Mouse (Mus musculus) right cerebral cortex, postnatal 10 days (tissue): ENCODE results near the gene Dnajb8.

Experiments
- DNase-seq, 2 experiments: peaks; one replicate each; pipeline ENCODE4 v3.0.0; 2021; ENCODE audit warnings: low spot score in 2 of 2

Gene Dnajb8

DNA sequence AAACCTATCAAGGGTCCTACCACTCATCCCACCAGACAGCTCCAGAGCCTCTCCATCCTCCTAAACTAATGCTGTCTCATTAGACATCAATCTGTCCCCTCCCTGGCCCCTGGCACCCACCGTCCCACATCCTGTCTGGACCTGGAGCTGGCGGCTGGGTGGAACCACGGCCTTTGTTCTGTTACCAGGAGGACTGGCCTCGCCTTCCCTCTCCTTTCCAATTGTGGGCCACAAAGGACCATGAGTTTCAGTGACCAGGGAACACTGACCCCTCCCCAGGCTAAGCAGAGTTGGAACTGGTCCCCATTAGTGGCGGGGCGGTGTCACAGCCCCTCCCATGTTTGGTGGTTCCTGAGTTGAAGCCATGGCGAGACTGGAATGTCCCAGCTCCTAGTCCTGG lies 5.5 kb downstream of the Dnajb8 start:
- DNase-seq = no peak

DNA sequence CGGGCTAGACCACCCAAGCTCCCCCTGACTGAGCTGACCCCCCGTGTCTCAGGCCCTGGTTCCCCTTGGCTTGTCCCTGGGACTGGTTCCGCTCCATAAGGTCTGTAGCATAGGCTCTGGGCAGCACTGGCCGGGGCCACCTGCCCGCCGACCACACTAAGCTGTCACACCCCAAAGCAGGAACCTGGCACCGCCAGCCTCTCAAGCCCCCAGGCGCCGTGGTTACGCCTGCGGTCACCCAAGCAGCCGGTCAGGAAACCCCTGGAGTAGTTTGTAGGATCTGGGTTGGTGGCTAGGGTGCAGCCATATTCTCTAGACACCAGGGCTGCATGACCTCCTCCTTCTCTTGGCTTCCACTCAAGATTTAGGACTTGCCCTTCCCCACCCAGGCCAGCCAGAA lies 7.2 kb downstream of the Dnajb8 start:
- DNase-seq = no peak

DNA sequence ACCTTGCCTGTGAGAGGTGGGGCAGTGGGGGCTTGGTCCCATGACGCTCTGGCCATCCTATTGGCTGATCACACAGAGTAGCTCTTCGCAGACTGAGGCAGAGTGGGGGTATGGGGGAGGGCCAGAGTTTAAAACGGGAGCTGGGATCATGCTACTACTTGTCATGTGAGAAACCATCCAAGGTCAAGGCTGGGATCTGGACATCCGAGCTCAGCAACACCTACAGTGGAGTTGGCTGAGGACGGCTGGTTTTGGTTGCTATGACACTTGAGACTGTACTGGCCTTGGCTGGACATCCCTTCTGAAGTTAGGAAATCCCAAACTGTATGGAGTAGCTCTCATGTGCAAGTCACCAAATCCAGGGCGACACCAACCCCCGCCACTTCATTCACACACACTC lies 9.8 kb downstream of the Dnajb8 start:
- DNase-seq = no peak

DNA sequence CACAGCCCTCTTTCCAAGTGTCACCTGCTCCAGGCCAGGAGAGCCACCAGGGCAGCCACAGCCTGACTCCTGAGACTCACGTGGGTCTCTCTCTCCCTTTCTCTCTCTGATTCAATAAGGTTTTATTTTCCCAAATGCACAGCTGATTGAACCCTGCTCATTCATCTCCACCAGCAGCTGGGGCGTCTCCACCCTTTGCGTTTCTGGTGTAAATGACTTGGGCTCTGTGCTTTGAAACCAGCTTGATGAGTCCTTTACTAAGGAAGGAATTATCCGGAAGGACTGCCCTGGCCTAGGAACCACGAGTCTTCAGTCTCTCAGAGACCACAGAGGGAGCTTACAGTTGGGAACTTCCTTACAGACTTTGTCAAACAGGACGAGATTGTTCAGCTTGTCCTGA lies 10.2 kb downstream of the Dnajb8 start:
- DNase-seq = no peak

DNA sequence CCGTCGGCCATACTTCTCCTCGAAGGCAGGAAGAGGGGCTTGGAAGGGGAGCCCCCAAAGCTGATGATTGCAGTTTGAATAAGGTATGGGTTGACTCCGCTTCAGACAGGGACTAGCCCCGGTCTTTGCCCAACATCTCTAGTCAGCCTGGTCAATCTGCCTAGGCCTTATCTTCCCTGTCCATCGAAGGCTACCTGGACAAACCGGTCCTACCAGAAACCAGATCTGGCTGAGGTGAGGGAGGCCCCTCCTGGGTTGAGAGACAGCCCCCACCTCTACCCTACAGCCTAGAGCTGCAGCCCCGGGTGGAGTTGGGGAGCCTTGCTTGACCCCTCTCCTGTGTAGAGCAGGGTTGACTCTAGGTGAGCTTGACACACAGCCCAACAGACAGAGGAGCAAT lies 11.9 kb downstream of the Dnajb8 start:
- no peak for DNase-seq

DNA sequence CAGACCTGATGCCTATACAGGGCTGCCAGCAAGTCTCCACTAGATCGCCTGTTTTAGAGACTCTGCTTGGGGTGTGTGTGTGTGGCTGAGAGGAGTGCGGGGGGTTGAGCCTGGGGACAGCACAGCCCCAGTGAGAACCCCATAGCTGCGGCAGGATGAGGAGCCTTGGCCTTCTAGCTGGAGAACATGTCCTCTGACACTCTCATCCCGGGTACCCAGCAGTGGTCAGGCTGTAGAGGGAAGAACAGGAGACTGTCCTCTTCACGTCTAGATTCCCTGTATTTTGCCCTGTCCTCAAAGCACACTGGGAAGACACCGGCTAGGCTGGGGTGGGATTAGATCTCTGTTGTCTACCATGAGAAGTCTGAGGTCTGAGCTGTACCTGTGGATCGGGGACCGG lies 13.4 kb downstream of the Dnajb8 start:
- no peak for DNase-seq

DNA sequence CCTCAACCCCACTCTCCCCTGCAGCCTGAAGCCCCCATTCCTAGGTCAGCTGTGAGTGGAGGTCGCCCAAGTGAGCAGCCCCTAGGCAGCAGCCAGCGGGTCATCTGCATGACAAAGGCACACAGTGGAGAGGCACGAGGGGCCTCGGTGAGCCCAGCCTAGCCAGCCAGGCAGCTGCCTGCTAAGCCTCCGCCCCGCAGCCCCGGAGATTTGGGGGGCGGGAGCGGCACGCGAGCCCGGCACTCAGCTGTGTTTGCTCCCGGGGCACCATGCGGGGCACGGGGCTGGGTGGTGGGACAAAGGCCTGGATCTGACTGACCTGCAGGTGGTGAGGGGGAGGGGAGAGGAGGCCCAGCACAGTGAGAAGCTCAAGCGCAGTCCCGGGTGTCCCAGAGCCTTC lies 13.9 kb downstream of the Dnajb8 start:
- DNase-seq = no peak

DNA sequence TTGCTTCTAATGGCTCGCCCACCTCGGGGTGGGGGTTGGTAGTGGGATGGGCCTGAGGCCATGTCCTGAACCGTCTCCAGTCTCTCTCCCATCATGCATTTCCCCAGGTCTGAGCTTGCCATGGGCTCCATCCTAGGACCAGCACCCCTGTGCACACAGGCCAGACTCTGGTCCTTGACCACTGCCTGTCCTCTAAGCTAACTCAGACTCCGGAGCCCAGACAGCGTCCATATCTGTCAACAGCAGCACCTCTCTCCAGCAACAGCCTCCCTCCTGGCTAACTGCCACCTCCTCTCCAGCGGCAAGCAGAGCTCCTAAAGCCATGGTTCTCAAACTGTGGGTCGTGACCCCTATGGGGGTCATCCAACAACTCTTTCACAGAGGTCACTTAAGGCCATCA lies 14.4 kb downstream of the Dnajb8 start:
- no peak for DNase-seq

DNA sequence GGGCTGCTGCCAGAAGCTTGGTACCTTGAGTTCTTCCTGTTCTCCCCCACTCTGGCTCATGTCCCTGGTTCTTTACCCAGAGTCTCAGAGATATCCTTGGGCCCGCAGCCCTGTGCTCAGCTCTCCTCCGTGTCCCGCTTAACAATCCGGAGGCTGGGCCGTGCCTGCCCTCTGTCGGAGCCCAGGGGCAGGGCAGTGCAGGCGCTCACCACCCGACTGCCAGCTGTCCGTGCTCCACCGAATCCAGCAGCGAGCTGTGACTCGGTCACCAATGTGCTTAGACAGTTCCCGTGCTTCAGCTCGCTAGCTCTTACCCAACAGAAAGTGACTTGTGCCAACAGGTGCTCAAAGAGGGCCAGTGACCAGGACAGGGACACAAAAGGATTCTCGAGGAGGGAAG lies 20.5 kb downstream of the Dnajb8 start:
- DNase-seq = peak; percentile 34 to 60

DNA sequence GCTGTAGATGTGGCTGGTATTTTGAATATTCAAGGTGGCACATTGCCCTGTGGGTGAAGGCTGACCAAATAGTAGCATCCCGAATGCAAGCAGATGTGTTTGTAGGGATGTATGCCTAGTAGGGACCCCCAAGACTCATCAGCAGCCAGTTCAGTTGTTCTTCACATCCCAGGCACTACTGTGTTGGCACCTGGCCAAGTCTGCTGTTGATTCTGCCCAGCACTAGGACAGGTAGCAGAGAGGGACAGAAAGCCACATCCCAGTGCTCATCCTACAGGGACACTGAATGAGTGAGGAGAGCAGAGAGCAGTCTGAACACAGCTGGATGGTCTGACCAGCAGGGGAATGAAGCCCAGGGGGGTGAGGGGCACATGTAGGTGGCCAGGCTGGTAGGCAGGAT lies 27.2 kb downstream of the Dnajb8 start:
- no peak for DNase-seq

DNA sequence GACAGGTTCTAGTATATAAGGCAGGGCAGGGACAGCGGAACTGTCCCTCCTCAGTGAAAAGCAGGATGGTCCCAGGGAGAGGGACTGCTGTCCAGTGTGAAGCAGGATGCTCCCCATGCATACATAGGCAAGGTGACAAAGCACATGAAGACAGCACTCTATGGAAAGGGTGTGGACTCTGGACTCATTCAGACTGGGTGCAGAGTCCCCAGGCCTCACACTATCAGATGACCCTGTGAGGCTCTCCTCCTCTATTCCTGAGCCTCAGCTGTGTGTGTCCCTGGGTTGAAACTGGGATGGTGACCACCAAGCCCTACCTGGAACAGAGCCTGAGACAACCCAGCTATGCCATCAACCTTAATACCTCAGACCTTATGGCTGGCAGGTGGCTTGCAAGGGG lies 29.3 kb downstream of the Dnajb8 start:
- DNase-seq = no peak

DNA sequence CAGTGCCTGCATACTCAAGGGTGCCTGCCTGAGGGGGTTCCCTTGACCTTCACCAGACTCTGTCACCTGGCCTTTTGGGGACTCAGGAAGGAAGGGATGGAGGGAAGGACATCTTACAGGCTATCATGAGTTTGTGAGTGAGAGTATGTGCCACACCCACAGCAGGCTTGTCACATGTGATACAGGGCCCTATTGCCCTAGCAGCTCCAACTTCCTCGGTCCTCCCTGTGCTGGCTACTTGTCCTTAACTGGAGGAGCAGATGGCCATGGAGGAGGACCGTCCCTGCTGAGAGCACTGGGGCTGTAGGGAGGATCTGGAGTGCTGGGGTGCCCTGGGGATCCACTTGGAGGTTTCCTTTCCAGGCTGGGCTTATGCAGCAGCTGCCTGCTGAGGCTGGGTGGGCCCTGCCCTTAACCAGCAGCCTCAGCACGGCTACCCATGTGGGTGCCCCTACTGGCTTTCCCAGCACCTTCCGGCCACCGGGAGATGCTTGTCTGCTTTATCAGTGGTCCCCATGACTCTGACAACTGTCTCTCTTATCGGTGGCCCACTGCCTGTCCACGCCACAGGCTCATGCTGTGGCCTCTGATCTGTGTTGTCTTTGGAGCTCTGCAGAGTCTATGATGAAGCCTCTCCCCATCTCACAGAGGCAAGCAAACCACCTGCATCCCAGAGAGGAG lies 29.9 kb downstream of the Dnajb8 start:
- DNase-seq = no peak

DNA sequence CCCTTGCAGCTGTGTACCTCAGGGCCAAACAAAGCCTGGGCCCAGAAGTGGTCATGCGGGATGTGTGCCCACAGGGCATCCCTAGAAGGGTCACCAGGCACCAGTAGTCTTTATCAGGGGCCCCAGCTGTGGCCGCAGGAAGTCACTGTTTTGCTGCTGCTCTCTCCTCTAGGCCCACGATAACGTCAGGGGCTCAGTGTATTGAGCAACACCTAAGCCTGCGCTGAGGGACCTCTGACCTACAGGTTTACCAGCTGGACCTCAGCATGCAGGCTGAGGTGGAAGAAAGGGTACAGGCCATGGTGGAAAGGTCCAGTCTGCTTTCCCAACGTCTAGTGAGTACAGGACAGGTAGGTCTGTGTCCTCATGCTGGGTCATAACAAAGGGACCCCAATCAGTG lies 32.0 kb downstream of the Dnajb8 start:
- DNase-seq = no peak

DNA sequence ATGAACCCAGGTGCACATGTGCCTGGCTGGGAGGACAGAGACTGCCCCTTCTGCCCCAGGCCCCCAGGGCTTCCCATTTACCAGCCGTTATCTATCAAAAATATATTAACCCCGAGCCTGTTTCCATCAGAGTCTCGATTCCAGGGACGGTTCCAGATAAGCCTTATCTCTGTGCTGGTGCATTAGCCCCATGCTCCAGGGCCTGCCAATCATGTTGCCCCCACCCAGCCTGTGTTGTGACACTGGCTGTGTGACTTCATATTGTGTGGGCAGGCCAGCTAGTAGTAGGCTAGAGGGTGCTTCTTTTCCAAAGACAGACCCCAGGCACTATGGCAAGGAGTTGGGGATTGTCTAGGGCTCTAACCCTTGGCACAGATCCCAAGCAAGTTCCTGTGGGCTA lies 33.4 kb downstream of the Dnajb8 start:
- no peak for DNase-seq

DNA sequence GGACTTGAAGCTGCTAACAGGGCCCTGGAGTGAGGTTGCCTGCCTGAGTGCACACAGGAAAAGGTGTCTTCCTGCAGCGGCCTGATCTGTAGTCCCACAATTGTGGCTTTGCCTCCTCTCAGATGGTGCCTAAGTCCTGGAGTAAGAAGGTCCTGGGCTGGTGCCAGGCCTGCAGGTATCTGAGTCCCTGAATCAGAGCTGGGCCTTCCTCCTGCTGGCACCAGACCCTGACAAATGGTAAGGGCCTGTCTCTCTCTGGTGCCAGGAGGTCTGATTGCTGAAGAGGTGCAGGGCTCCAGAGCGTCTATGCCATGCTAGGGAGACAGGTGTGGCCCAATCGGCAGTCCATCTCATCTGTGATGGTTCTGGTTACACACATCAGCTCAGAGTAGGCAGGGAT lies 37.6 kb downstream of the Dnajb8 start:
- no peak for DNase-seq

DNA sequence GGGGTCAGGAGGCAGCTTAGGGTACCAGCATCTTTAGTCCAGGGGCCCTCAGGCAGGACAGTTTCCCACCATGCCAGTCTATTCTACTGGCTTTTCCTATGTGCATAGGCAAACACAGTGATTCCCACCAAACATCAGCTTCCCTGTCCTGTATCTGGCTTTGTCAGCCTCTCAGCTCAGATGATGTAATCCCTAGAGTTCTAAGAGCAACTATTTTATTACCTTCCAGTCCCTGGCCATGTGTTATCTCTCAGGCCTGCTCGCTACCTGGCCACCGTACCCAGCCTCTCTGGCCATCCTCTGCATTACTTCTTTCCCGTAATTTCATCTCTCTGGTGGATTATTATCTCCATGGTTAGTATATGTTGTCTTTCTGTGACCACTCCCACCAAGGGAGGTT lies 38.6 kb downstream of the Dnajb8 start:
- DNase-seq = no peak

DNA sequence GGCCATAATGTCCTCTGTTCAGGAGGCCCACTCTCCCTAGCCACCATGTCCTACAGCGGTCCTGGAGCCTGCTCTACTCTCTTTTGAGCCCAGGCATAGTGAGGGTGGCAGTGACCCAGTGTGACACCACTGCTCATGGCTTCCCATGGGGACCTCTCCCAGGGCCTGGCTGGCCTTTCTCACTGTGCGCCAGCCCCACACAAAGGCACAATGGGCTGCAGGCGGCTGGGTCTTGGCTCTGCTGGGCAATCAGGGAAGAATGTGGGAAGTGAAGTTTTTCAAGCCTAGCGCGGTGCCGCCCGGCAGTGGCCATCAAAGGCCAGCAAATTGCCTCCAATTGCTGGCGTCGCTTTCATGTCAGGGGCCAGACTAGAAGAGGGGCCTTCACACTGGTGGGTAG lies 40.1 kb downstream of the Dnajb8 start:
- DNase-seq = peak; percentile 63

DNA sequence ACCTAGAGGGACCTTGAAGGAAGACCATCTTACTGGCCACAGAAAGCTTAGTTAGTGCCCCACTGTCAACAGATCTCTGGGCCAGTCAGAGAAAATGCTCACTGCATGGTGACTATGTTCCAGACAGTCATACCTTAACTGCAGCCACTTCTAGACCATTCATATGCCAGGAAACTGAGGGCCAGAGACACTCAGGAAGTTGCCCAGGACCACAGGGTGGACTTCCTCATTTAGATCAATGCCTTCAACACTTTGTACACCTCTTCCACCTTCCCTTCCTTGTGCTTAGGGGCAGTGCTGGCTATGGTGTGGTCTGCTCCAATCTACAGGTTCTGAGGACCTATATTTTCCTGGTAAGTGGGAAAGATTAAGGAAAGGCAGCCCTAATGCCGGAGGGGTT lies 43.3 kb downstream of the Dnajb8 start:
- no peak for DNase-seq

DNA sequence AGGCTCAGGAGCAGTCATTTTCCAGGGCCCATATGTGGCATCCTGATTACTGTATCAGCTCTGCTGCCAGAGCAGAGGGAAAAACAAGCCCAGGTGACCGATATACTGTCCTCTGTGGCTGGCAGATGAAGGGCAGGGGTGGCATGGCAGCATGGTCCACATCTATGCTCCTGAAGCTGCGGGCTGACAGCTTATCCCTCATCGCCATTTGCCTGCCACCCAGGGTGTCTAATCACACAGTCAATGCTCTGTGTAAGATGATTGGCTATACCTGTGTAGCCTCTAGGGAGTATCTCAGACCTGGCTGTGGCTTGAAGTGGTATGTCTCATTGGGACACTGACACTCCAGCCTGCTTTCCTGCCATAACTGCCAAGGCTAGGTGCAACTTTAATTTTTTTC lies 44.0 kb downstream of the Dnajb8 start:
- no peak for DNase-seq

DNA sequence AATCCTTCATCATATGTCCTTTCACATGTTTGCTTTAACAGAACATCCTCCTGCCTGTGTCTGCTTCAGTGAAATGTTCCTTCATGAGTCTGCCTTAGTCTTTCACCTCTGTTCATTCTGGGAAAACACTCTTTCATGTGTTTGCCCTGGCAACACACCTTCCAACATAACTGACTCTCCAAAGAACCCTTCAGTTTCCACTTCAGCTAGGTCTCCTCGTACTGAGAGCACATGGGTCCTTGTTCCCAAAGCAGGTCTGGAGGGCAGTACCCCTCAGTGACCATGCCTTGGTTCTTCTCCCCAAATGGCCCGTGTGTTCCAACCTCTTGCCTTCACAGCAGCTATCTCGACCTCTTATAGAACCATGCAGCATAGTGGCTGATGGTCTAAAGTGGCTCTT lies 45.0 kb downstream of the Dnajb8 start:
- DNase-seq = no peak

DNA sequence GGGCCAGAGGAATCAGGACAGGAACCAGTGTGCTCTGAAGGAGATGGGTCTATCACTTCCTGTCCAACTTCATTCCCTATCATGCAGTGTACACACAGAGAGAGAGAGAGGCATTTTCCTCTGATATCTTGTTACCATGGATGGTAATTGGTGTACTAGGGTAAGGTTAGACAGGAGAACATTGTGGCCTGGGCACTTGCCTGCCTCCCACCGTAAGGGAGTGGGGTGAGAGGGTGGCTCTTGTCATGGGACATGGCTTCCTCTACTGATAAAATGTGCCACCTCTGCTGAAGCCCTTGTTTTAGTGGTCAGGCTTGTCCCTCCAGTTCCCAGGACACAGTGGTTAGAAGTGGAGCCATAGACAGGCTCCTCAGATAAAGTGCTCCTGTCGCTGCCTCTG lies 45.9 kb downstream of the Dnajb8 start:
- no peak for DNase-seq

DNA sequence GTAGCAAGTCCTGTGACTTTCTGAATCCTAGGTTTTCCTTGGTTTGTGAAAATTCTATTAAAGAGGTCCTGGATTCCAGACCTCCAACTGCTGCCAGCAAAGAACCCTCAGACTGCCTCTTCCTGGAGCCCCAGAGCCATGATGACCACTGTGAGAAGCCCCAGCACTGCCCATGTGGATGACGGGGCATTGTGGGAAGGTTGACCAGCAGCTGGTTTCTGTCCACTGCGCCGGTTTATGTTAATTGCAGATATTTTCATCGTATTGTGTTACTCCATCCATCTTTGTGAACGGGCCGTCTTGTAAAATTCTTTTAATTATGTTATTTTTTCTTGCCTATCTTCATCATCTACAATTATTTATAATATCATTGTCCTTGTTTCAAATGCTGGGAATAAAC lies 52.6 kb downstream of the Dnajb8 start:
- no peak for DNase-seq

DNA sequence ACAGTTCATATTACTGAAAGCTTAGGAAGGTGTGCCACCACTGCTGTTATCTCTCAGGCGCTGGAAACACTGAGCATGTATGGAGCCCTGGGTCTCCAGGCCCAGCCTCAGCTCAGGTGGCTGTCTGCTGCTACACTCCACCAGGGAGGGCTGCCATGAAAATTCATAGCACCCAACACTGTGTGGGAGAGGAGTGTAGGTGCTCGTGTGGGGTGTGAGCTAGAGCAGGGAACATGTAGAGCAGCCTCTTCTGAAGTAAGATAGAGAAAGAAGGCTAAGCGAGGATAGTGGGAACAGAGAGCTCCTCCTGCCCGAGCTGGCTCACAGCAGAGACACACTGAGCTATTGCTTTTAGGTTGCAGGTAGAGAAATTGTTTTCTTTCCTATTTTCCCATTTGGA lies 54.2 kb downstream of the Dnajb8 start:
- no peak for DNase-seq

DNA sequence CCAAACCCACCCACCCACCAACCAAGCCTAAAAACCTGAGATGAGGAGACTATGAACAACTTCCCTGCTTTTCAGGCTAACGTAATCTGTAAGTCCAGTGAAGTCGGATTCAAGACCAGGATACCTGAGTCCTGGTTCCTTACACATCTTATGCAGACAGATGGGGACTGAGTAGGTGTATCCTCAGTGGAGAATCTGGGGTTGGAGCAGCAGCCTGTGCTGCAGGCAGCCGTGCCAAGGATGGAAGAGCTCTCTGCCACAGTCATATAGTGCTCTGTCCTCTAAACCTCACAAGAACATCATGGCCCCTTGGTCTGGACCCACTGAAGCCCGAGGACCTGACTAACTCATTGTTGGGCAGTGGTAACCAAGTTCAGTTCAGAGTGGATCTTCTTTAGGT lies 55.2 kb downstream of the Dnajb8 start:
- DNase-seq = no peak

DNA sequence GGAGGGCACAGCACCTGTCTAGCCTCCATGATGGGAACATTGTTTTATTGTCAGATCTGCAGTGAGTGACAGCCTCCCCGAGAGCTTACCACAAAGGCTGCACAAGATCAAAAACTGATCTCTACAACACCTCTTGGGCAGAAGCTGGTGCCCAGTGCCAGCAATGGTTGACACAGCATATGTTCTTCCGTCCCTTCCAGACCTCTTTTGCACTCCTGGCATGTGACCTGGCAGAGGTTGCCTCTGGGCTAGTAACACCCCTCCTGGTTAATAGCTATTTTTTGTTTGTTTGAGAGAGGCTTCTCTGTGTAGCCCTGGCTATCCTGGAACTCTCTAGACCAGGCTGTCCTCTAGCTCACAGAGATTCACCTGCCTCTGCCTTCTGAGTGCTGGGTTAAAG lies 56.1 kb downstream of the Dnajb8 start:
- DNase-seq = no peak
